Mouse (Mus musculus) layer of hippocampus, adult 2 months (tissue): ENCODE results near the gene Stx12. TPM values are rescaled to one million over a fixed set of nuclear protein-coding genes. Genes with fewer than 3 reads are reported as not detected.

Experiments used
- DNase-seq, 2 experiments: peaks; one replicate each; pipeline ENCODE4 v3.0.0; 2022; ENCODE audit warnings: low spot score in 2 of 2
- H3K27ac ChIP-seq: fragments of 200-600 bp; 2 replicates; pipeline ENCODE4 v1.8.1; 2022
- H3K4me3 ChIP-seq: fragments of 200-600 bp; 2 replicates; pipeline ENCODE4 v1.8.1; 2022; ENCODE audit warnings: mild to moderate bottlenecking
- CTCF ChIP-seq: fragments of 200-600 bp; conservative IDR thresholded peaks from 2 replicates; pipeline ENCODE4 v1.8.1; 2022; ENCODE audit warnings: antibody characterized with exemption, mild to moderate bottlenecking, moderate library complexity
- total RNA-seq, 2 experiments: library from RNA; stranded (reverse); gene quantifications; 2 replicates each; pipeline ENCODE4 v1.2.3; 2021

The Stx12 gene
- total RNA-seq, 2 experiments from 2014 or later = 105 to 108 TPM

DNA sequence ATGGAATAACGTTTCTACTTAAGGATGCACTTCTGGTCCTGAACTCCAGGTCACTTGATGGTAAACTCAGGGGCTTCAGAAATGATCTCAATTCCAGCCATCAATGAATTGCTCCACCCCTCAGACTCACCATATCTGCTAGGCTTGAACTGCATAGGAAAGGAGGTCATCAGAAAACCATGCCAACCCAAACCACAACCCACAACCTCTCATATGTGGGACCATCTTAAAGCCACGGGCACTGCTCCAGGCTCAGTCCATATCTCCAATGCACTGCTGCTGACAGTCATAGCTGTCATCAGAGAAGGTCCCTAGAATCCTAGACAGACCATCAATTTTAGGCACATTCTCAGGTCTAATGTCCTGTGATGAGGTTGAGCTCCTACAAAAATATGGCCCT is 19.8 kb upstream of the Stx12 start:
- DNase-seq = no peak
- H3K27ac ChIP-seq = peak overlapping the region; percentile 71
- no peak for TF ChIP-seq CTCF
- no peak overlapping the region for H3K4me3 ChIP-seq

DNA sequence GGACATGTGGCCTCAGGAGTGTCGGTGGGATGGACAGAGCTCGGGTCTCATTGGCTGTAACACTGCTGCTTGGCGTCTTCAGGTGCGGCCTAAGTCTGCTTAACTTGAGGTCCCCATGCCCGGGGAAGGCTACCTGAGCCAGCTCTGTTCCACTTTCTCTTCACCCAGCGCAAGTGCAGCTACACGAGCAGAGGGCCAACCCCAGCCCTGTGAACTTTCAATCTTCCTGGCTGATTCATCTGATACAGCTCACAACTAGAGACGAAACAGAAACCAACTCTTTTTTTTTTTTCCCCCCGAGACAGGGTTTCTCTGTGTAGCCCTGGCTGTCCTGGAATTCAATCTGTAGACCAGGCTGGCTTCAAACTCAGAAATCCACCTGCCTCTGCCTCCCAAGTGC is 13.9 kb upstream of the Stx12 start:
- Histone ChIP-seq H3K27ac (no peak overlapping the region), H3K4me3 (no peak overlapping the region)
- no peak for DNase-seq
- no peak for TF ChIP-seq CTCF

DNA sequence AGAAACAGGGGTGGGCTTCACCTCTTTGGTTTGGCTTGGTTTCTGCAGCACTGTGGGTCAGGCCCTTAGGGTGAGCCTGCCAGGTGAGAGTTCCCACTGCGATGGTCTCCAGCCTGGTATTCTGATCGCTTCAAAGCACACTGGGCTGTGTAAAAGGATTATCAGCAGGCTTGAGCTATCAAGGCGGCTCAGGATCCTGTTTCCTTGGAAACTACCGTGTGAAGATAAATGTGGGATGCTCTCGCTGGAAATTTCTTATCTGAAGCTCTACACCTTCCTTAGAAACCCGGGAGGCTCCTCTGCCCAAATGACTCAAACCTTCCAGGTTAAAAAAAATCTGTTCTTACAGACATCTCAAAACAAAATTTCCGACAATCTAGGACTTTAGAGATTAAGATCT is 10.1 kb upstream of the Stx12 start:
- TF ChIP-seq CTCF = no peak
- DNase-seq = peak in 1 of 2 experiments; percentile 20
- no peak overlapping the region for H3K4me3 ChIP-seq
- peak overlapping the region; percentile 59; the same call in 1 of the 2 replicates for H3K27ac ChIP-seq

DNA sequence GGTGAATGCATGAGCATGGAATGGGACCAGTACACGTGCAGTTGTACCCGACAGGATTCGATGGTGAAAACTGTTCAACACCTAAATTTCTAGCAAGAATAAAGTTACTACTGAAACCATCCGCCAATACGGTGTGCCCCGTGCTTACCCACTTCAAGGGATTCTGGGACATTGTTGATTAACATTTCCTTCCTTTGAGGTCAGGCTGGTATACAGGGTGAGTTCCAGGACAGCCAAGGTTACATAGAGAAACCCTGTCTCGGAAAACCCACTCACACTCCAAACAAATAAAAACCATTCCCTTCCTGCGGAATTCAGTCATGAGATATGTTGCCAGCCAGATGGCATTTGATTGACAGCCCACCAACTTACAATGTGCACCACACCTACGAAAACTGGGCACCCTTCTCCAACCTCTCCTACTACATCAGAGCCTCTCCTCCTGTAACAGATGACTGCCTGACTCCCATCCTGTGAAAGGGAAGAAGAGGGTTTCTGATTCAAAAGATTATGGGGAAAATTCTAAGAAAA is 600 bp upstream of the Stx12 start:
- H3K4me3 ChIP-seq = peak overlapping the region; percentile 92
- DNase-seq = peak; percentile 46 to 60
- H3K27ac ChIP-seq = peak overlapping the region; percentile 91
- no peak for TF ChIP-seq CTCF

DNA sequence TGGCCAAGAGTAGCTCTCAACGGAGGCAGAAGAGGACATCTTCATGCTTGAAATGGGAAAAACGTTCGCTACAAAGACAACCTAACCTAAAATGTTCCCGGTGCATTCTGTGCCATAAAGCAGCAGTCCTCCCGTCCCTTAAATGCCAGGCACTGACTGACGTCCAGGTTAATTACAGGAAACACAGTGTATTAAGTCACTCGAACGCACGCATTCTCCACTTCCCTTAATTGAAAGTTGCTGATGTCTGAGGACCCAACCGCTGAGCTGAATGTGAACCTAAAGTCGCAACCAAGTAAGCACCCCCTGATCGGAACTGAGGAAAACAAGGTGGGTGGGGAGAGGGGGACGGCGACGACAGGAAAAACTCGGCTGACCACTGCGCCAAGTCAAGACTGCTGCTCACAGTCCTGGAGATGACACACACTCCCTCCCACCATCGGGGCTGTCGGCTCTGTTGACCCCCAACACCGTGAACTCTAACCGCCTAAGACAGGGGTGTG is 697 bp downstream of the Stx12 start:
- DNase-seq = no peak
- TF ChIP-seq CTCF = no peak
- Histone ChIP-seq H3K27ac (peak overlapping the region; percentile 91), H3K4me3 (peak overlapping the region; percentile 92)

DNA sequence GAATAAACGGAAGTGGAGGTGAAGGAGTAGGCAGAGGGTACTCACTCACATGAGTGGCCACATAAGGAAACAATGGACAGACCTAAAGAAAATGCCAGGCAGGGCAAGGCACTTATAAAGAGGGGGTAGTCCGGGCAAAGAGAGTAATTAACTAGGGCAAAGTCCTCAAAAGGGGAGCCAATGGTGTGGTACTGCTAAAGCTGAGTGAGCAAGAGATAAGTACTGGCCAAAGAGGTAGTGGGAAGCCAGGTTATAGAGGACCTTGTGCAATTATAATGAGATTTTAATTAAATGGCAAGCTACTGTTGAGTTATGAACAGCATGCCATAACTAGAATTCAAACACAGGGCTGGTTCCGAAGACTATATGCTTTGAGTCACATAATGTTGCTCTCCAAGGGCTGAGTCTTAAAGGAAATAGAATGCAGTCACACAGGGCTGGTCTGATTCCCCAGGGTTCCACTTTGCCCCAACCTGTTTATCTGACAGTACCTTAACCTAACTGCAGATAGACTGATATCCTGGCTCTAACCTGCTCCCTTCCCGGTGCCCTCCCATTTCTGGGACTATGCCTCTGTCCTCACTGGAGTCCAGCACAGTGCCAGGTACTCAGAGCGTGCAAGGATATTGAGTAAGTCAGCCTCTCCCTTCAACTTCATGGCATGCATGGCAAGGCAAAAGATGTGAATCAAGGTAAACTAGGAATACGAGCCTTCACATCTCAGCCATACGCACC is 9.8 kb downstream of the Stx12 start:
- no peak for TF ChIP-seq CTCF
- DNase-seq = no peak
- Histone ChIP-seq H3K4me3 (no peak overlapping the region), H3K27ac (no peak overlapping the region)

DNA sequence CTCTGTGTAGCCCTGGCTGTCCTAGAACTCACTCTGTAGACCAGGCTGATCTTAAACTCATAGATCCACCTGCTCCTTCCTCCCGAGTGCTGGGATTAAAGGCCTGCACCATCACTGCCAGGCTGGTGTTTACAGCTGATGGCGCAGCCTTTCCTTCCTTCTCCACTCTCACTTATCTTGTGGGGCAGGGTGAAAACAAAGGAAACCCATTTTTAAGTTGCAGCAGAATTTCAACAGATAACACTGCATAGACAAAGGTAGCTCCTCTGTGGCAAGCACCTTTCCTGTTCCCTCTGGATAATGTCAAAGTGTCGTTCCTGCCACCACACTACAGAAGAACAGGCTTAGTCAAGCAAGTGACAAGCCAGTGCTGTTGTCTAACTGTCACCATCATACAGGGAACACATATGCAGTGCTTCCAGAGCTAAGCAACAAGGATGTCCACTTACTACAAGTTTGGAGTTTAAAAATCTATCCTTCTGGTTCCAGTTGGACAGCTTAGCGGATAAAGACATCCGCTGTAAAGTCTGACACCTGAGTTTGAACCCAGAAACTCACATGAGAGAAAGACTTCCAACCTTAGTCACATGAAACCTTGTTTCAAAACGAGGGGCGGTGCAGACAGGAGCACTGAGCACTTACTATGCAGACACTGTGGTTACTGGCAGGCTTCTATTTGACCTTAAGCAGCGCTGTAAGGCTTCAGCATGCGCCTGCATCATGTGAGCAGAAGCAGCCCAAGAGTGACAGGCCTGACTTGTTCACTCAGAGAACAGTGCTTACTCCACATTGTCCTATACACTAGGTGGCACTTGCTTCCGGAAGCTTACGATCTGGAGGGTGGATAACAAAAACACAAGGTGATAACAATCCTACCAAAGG is 10.6 kb downstream of the Stx12 start:
- no peak for TF ChIP-seq CTCF
- DNase-seq = no peak
- Histone ChIP-seq H3K27ac (no peak overlapping the region), H3K4me3 (no peak overlapping the region)

DNA sequence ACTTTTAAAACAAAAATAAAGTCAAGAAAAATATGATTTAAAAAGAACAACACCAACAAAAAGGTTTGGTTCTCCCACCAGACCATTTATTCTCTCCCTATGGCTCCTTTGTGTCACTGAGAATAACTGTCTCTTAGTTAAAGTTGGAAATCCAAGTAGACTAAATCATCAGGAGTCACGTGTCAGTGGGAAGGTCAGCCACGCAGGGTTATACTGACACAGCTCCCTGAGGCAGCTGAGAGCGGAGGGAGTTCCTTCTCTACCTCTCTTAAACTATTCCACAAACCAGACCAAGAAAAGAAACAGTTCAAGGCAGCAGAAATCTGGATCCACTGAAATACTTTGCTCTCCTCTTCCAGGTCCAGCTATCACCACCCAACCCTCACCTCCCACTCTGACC is 13.2 kb downstream of the Stx12 start:
- DNase-seq = no peak
- no peak for TF ChIP-seq CTCF
- Histone ChIP-seq H3K4me3 (no peak overlapping the region), H3K27ac (no peak overlapping the region)

DNA sequence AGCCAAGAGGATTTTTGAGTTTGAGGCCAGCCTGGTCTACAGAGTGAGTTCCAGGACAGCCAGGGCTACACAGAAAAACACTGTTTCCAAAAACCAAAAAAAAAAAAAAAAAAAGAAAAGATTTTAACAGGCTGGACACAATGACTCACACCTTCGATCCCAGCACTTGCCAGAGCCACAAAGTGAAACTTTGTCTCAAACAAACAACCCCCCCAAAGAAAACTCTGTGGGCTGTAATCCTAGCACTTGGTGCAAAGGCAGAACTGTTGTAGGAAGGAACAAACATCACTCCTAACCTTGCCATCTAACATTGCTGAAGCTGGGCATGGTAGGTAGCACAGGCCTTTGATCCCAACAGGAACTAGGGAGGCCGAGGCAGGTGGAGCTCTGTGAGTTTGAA is 19.5 kb downstream of the Stx12 start:
- Histone ChIP-seq H3K4me3 (no peak overlapping the region), H3K27ac (no peak overlapping the region)
- no peak for TF ChIP-seq CTCF
- DNase-seq = no peak

DNA sequence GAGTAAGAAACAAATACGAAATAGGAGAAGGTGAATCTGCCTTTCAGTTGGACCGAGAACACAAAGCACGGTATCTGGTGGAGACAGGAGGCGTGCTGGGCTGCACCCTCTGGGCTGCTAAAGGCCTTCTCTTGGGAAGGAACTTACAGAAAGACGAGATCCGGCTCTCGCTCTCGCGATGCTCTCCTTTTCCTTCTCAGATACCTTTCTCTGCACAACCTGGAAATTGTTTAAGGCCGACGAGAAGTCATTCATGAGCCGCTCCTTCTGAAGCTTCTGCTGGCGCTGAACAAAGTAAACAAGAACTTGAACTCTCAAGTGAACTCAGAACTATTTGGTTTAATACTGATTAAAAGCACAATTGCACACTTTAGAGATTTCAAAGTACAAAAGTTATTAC is 21.3 kb downstream of the Stx12 start:
- no peak for DNase-seq
- TF ChIP-seq CTCF = no peak
- no peak overlapping the region for H3K4me3 ChIP-seq
- peak overlapping the region; percentile 9; the same call in 1 of the 2 replicates for H3K27ac ChIP-seq

DNA sequence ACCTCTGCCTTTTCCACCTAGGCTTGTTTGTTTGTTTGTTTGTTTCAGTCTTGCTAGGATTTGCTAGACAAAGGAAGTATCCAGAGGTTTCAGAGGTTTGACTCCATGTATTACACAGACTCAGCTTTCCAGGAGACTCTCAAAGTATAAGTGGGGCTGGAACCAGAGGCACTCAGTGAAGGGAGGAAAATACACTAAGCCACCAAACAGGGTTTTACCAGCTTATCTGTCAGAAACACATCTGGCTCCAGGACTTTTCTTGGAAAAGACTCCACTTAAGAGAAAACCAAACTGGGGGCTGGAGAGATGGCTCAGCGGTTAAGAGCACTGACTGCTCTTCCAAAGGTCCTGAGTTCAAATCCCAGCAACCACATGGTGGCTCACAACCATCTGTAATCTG is 23.4 kb downstream of the Stx12 start:
- no peak overlapping the region for H3K4me3 ChIP-seq
- no peak overlapping the region for H3K27ac ChIP-seq
- DNase-seq = no peak
- TF ChIP-seq CTCF = no peak

DNA sequence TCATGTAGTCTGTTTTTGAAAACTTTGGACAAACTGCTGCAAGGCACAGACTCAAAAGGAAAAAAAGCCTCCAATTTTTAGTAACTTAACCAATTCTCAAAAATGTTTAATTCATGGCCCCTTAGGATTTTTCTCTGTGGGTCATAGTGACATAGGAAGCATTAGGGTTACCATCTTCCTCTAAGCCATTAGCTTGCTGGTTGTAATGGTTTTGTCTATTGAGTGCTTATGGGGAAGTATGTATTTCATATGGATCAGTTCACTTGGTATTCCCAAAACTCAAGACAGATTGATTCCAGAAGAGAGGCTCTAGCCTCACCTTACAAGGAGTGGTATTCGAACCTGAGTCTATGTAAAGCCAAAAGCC is 40.6 kb downstream of the Stx12 start:
- no peak for TF ChIP-seq CTCF
- DNase-seq = no peak
- H3K4me3 ChIP-seq = peak overlapping the region; percentile 79
- peak overlapping the region; percentile 95 for H3K27ac ChIP-seq
